Mouse (Mus musculus) hindbrain, embryonic 15.5 days (tissue): ENCODE results near the gene Pcmt1. TPM values are rescaled to one million over a fixed set of nuclear protein-coding genes. Genes with fewer than 3 reads are reported as not detected.

ENCODE experiments used
- ATAC-seq: fragments of 200-750 bp; cut with Nextera tagmentation; 2 replicates; pipeline ENCODE4 v1.8.0; 2017; ENCODE audit warnings: low read depth, moderate number of reproducible peaks, moderate TSS enrichment; ENCODE audit not compliant: low FRiP score
- H3K27ac ChIP-seq: fragments of 300-500 bp; sonication (generic); replicated peaks from 2 replicates; pipeline ENCODE4 v1.5.1; 2015; ENCODE audit warnings: mild to moderate bottlenecking, inconsistent platforms
- H3K27me3 ChIP-seq: fragments of 300-500 bp; sonication (generic); 2 replicates; pipeline ENCODE4 v1.6.1; 2015; ENCODE audit warnings: control low read depth, inconsistent platforms
- H3K36me3 ChIP-seq: fragments of 300-500 bp; sonication (generic); 2 replicates; pipeline ENCODE4 v1.6.1; 2015; ENCODE audit warnings: control low read depth, inconsistent platforms
- H3K4me1 ChIP-seq: fragments of 300-500 bp; sonication (generic); replicated peaks from 2 replicates; pipeline ENCODE4 v1.6.1; 2015; ENCODE audit warnings: control low read depth, inconsistent platforms
- H3K4me2 ChIP-seq: fragments of 300-500 bp; sonication (generic); 2 replicates; pipeline ENCODE4 v1.6.1; 2015; ENCODE audit warnings: moderate library complexity, mild to moderate bottlenecking, inconsistent platforms
- H3K4me3 ChIP-seq: fragments of 300-500 bp; sonication (generic); 2 replicates; pipeline ENCODE4 v1.5.1; 2015; ENCODE audit warnings: mild to moderate bottlenecking, inconsistent platforms
- H3K9ac ChIP-seq: fragments of 300-500 bp; sonication (generic); 2 replicates; pipeline ENCODE4 v1.6.1; 2015; ENCODE audit warnings: inconsistent platforms
- H3K9me3 ChIP-seq: fragments of 300-500 bp; sonication (generic); 2 replicates; pipeline ENCODE4 v1.6.1; 2016; ENCODE audit warnings: control low read depth, inconsistent platforms
- WGBS: fragments of 180-500 bp; shearing (Covaris S2); methylation state at CpG from one replicate; pipeline ENCODE4 v1.1.7; 2015; 5-methylcytosine and 5-hydroxymethylcytosine counted together
- polyA plus RNA-seq: library from polyadenylated mRNA; unstranded; fragments of >200 nt; fragmentation: Nextera tagmentation; extraction: Ambion mirVana; gene quantifications from 2 replicates; pipeline ENCODE4 v1.2.1, GENCODE M21; 2015

Gene Pcmt1
- polyA plus RNA-seq, 1 experiment from 2014 or later = 172 TPM

- peaks cover 18% of the 10 kb centered on the region for H3K36me3 ChIP-seq
These were observed 548 bp upstream of the Pcmt1 start for GRCm38 (mm10) chr10:7681343-7682025.

GRCm38 (mm10) chr10:7673673-7674072 lies 7.3 kb downstream of the Pcmt1 start:
- ATAC-seq = no peak
- Histone ChIP-seq H3K27me3 (no peaks in the 10 kb centered on the region), H3K9ac (no peak overlapping the region), H3K9me3 (no peaks in the 10 kb centered on the region), H3K4me1 (peaks cover 6% of the 10 kb centered on the region), H3K4me2 (no peak overlapping the region), H3K4me3 (no peak overlapping the region), H3K27ac (no peak overlapping the region), H3K36me3 (peaks cover 40% of the 10 kb centered on the region)
- WGBS = 70% methylated on average over 1 of the region's 1 CpGs

More at GRCm38 (mm10) chr10:7681343-7682025, 548 bp upstream of the Pcmt1 start:
- Histone ChIP-seq H3K4me2 (peak overlapping the region; percentile 78), H3K4me1 (peaks cover 50% of the 10 kb centered on the region), H3K27ac (peak overlapping the region; percentile 98), H3K9me3 (no peaks in the 10 kb centered on the region), H3K9ac (peak overlapping the region; percentile 96), H3K4me3 (peak overlapping the region; percentile 91), H3K27me3 (no peaks in the 10 kb centered on the region)
- peak; percentile 80 for ATAC-seq
- WGBS = under 1% methylated on average over 60 of the region's 64 CpGs

GRCm38 (mm10) chr10:7667342-7667802 lies 13.6 kb downstream of the Pcmt1 start, which contains the start of gene Nup43:
Gene Nup43 (plus strand): TSS chr10:7667503.
- under 1% methylated on average over 24 of the region's 24 CpGs for WGBS
- Histone ChIP-seq H3K9me3 (no peaks in the 10 kb centered on the region), H3K9ac (peak within 1 kb of the TSS; percentile 50), H3K4me2 (peak within 1 kb of the TSS; percentile 59), H3K27ac (peak within 1 kb of the TSS; percentile 71), H3K36me3 (peaks cover 12% of the 10 kb centered on the region; the same call in 1 of the 2 replicates), H3K27me3 (no peaks in the 10 kb centered on the region), H3K4me3 (peak within 1 kb of the TSS; percentile 62), H3K4me1 (peaks cover 18% of the 10 kb centered on the region)
- ATAC-seq = peak; percentile 89

- Histone ChIP-seq H3K4me3 (no peak overlapping the region), H3K36me3 (peaks cover 2% of the 10 kb centered on the region; the same call in 1 of the 2 replicates)
- ATAC-seq = no peak
These were observed 16.0 kb downstream of the Pcmt1 start for GRCm38 (mm10) chr10:7664889-7665288.

GRCm38 (mm10) chr10:7664027-7664526 lies 16.9 kb downstream of the Pcmt1 start:
- Histone ChIP-seq H3K4me3 (peak overlapping the region; percentile 99), H3K4me2 (peak overlapping the region; percentile 72), H3K9ac (peak overlapping the region; percentile 89), H3K27ac (peak overlapping the region; percentile 97), H3K9me3 (no peaks in the 10 kb centered on the region), H3K27me3 (no peaks in the 10 kb centered on the region), H3K36me3 (no peaks in the 10 kb centered on the region), H3K4me1 (peaks cover 36% of the 10 kb centered on the region)
- WGBS = 70% methylated on average over 6 of the region's 6 CpGs
- no peak for ATAC-seq

More at GRCm38 (mm10) chr10:7664889-7665288, 16.0 kb downstream of the Pcmt1 start:
- H3K27ac ChIP-seq = no peak overlapping the region
- WGBS = 89% methylated on average over 1 of the region's 1 CpGs
- peaks cover 29% of the 10 kb centered on the region for H3K4me1 ChIP-seq
- no peaks in the 10 kb centered on the region for H3K9me3 ChIP-seq
- H3K9ac ChIP-seq = no peak overlapping the region
- H3K4me2 ChIP-seq = no peak overlapping the region
- H3K27me3 ChIP-seq = no peaks in the 10 kb centered on the region

GRCm38 (mm10) chr10:7663159-7664026 lies 17.5 kb downstream of the Pcmt1 start:
- H3K27me3 ChIP-seq = no peaks in the 10 kb centered on the region
- under 1% methylated on average over 64 of the region's 64 CpGs for WGBS
- H3K36me3 ChIP-seq = no peaks in the 10 kb centered on the region
- peak overlapping the region; percentile 97 for H3K27ac ChIP-seq
- H3K4me3 ChIP-seq = peak overlapping the region; percentile 99
- peak overlapping the region; percentile 89 for H3K9ac ChIP-seq
- no peaks in the 10 kb centered on the region for H3K9me3 ChIP-seq
- peak; percentile 93 for ATAC-seq
- peak overlapping the region; percentile 72 for H3K4me2 ChIP-seq
- H3K4me1 ChIP-seq = peaks cover 33% of the 10 kb centered on the region

- H3K9me3 ChIP-seq = no peaks in the 10 kb centered on the region
- H3K27ac ChIP-seq = peak overlapping the region; percentile 97
- peak overlapping the region; percentile 72 for H3K4me2 ChIP-seq
- H3K4me3 ChIP-seq = peak overlapping the region; percentile 99
- peaks cover 26% of the 10 kb centered on the region for H3K4me1 ChIP-seq
- peak overlapping the region; percentile 89 for H3K9ac ChIP-seq
- under 1% methylated on average over 44 of the region's 44 CpGs for WGBS
- H3K27me3 ChIP-seq = no peaks in the 10 kb centered on the region
- ATAC-seq = peak; percentile 82
- H3K36me3 ChIP-seq = no peaks in the 10 kb centered on the region
These were observed 18.3 kb downstream of the Pcmt1 start for GRCm38 (mm10) chr10:7662471-7663141.

GRCm38 (mm10) chr10:7651057-7651456 lies 29.9 kb downstream of the Pcmt1 start:
- Histone ChIP-seq H3K9ac (no peak overlapping the region), H3K27me3 (no peaks in the 10 kb centered on the region), H3K4me3 (no peak overlapping the region), H3K4me1 (no peaks in the 10 kb centered on the region), H3K27ac (no peak overlapping the region), H3K4me2 (no peak overlapping the region), H3K36me3 (peaks cover 23% of the 10 kb centered on the region), H3K9me3 (no peaks in the 10 kb centered on the region)
- 92% methylated on average over 2 of the region's 2 CpGs for WGBS
- no peak for ATAC-seq

GRCm38 (mm10) chr10:7649059-7649458 lies 31.9 kb downstream of the Pcmt1 start:
- H3K9me3 ChIP-seq = no peaks in the 10 kb centered on the region
- no peak overlapping the region for H3K27ac ChIP-seq
- no peak overlapping the region for H3K4me3 ChIP-seq
- no peak for ATAC-seq
- H3K4me2 ChIP-seq = no peak overlapping the region
- H3K9ac ChIP-seq = no peak overlapping the region
- H3K36me3 ChIP-seq = peaks cover 34% of the 10 kb centered on the region
- H3K27me3 ChIP-seq = no peaks in the 10 kb centered on the region
- H3K4me1 ChIP-seq = no peaks in the 10 kb centered on the region
- WGBS = 90% methylated on average over 4 of the region's 4 CpGs

GRCm38 (mm10) chr10:7645911-7646310 lies 35.0 kb downstream of the Pcmt1 start:
- H3K9ac ChIP-seq = no peak overlapping the region
- H3K4me2 ChIP-seq = no peak overlapping the region
- no peaks in the 10 kb centered on the region for H3K27me3 ChIP-seq
- H3K4me1 ChIP-seq = no peaks in the 10 kb centered on the region
- H3K9me3 ChIP-seq = no peaks in the 10 kb centered on the region
- no peak for ATAC-seq
- H3K36me3 ChIP-seq = peaks cover 57% of the 10 kb centered on the region
- no peak overlapping the region for H3K4me3 ChIP-seq
- WGBS = 84% methylated on average over 2 of the region's 2 CpGs
- H3K27ac ChIP-seq = no peak overlapping the region

GRCm38 (mm10) chr10:7640366-7640765 lies 40.6 kb downstream of the Pcmt1 start:
- Histone ChIP-seq H3K36me3 (peaks cover 70% of the 10 kb centered on the region), H3K4me2 (no peak overlapping the region), H3K27me3 (no peaks in the 10 kb centered on the region), H3K27ac (no peak overlapping the region), H3K9ac (no peak overlapping the region), H3K9me3 (no peaks in the 10 kb centered on the region), H3K4me3 (no peak overlapping the region), H3K4me1 (no peaks in the 10 kb centered on the region)
- WGBS = 95% methylated on average over 12 of the region's 12 CpGs
- ATAC-seq = no peak
